Mouse (Mus musculus) cerebellum, adult 11-12 months (tissue): ENCODE data around the gene Cdc123.
A peak's percentile ranks its signal among the peaks of the same experiment; 100 is the strongest.

Experiments
- DNase-seq: peaks from one replicate; pipeline ENCODE4 v3.0.0; 2022

The Cdc123 gene

GRCm38 (mm10) chr2:5804440-5805045 is 40.4 kb downstream of the Cdc123 start:
- no peak for DNase-seq

- DNase-seq: no peak
Measured at GRCm38 (mm10) chr2:5801927-5802590, 42.9 kb downstream of the Cdc123 start.

- no peak for DNase-seq
Measured at GRCm38 (mm10) chr2:5801182-5801640, 43.8 kb downstream of the Cdc123 start.

GRCm38 (mm10) chr2:5797816-5798672 is 46.9 kb downstream of the Cdc123 start:
- no peak for DNase-seq

DNA sequence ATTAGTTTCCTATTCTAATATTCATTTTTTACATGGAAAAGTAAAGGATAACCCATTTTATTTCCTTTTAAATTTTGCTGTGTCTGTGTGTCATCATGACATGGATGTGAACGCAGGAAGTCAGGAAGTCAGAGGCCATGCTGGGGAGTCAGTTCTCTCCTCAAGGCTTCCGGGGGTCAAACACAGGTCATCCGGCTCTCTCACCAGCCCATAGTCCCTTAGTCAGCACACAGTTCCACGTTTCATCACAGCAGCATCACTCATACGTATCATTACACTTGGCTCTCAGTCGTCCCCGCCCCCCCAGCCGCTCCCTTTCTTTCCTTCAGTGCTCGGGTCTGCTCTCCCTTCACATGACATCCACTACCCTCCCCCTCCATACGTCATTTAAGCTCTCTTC is 51.2 kb downstream of the Cdc123 start:
- DNase-seq: no peak

DNA sequence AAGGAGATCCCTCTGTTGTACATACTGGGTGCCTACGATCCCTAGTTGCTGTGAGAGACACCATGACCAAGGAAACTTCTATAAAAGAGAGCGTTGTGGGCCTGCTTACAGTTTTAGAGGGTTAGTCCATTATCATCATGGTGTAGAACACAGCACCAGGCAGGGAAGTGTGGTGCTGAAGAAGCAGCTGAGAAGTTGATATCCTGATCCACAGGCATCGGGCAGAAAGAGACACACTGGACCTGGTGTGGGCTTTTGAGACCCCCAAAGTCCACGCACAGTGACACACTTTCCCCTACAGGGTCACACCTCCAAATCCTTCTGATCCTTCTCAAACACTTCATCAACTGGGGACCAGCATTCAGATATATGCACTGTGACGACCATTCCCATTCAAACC is 52.9 kb downstream of the Cdc123 start:
- DNase-seq: no peak

DNA sequence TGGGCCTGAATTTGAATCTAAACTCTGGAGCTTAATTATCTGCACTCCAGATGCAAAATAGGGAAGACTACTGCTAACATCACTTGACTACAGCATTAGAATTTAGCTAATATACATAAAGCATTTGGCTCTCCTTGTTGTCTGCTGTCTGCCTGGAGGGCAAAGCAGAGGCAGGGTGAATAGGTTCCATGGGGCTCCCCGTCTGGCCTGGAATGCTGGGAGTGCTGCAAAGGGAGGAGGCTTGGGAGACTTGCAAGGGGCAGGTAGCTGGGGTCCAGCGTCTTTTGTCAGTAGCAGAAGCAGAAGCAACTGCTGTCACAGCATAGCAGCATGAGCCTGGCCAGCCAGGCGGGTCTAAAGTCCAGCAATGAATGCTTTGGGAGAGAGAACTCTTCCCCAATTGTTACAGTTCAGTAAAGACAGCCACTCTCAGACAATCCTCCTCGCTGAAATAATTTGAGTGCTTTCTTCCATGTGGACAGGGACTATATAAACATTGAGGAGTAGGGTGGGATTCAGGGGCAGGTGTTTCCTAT is 55.3 kb downstream of the Cdc123 start:
- DNase-seq: no peak

- DNase-seq: no peak
Measured at GRCm38 (mm10) chr2:5787391-5787790, 57.6 kb downstream of the Cdc123 start.

GRCm38 (mm10) chr2:5772464-5772863 is 72.5 kb downstream of the Cdc123 start:
- no peak for DNase-seq

- peak; percentile 17 for DNase-seq
Measured at GRCm38 (mm10) chr2:5770708-5771241, 74.2 kb downstream of the Cdc123 start.

GRCm38 (mm10) chr2:5769630-5770029 is 75.3 kb downstream of the Cdc123 start:
- DNase-seq: no peak

DNA sequence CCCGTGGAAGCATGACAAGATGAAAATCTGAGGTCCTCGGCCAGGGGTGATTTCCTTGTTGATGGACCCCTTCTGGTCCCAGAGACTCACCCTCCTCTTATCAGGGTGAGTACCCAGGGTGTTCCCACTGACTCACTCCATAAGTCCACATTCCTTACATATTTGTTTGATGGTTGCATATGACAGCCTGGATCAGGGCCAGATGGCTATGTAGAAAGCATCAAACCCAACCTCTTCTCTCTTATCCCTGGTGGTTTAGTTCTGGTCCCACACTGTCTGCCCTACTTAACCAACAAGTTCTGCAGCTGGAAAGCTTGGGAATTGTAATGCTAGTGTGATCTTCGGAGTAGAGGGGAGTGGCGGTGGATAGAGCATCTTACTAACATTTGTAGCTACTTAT is 76.0 kb downstream of the Cdc123 start:
- no peak for DNase-seq

- no peak for DNase-seq
Measured at GRCm38 (mm10) chr2:5762031-5762430, 82.9 kb downstream of the Cdc123 start.

DNA sequence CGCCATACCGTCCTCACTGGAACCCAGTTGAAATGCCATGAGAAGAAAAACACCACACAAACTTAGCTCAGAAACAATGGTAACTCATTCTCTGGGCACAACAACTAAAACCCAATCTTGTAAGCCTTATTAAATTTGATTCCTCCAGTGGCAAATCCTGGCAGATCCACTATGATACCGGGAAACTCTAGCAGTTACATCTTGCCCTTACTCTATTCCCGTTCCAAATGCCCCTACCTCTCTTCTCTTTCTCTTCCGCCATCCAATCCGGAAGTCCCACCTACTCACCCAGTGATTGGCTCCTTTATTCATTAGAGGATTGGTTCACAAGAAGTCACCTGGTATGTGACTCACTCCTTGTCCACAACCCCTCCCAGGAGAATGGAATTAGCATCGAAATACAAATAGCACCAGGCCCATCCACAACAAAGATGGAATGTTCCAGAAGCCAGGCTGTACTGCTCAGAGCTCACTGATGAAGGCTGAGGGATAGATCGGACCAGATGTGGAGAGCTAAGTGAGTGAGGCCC is 84.4 kb downstream of the Cdc123 start:
- no peak for DNase-seq

- no peak for DNase-seq
Measured at GRCm38 (mm10) chr2:5758569-5758968, 86.4 kb downstream of the Cdc123 start.

DNA sequence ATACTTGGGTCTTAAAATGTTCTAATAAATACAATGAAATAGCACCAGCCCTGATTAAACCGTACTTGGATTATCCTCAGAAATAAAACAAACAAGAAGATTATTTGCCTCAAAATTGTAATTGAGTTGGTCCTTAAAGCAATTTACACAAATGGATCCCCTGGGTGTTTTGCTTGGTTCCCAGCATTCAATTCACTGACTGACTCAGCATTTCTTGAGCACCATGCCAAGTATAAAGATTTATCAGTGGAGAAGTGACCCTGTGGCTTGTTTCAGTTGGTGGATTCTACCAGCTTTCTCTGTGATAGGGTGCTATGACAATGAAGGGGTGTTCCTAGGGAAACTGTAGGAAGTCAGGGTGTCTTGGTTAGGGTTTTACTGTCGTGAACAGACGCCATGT is 94.1 kb downstream of the Cdc123 start:
- DNase-seq: no peak

- DNase-seq: no peak
Measured at GRCm38 (mm10) chr2:5749210-5749609, 95.8 kb downstream of the Cdc123 start.

- DNase-seq: no peak
Measured at GRCm38 (mm10) chr2:5747545-5748043, 97.4 kb downstream of the Cdc123 start.

- DNase-seq: no peak
Measured at GRCm38 (mm10) chr2:5746529-5746928, 98.4 kb downstream of the Cdc123 start.
